In the genomic region with DNA sequence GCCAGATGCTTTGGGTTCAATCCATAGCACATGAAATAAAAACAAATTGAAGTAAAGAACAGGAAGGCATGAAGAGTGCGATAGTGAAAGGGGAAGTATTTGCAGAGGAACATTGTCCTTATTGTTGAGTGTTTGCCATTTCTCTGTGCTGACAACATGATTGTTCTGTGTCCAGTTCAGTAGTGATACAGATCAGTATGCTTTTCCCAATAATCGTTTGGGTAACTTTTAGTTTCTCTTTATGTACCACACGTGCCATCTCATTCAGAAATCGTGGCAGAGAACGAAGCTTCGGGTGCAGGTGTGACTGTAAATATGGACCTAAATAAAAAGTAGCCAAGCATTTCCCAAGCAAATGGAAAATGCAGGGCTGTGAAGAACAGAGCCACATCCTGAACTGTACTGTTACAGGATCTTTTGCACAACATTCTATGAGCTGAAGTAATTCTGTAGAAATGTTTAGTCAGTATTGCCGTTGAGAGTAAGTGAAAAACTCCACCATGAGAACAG, we compare ENCODE assay signal across 15 mouse cellular contexts. TPM values are rescaled to one million over a fixed set of nuclear protein-coding genes. Genes with fewer than 3 reads are reported as not detected.
DNase-seq lines count a peak whose midpoint lies in the region; ATAC-seq lines count a peak whose summit lies in the region.
"Had no signal": no experiment of that assay in that cellular context is flagged by ENCODE, and none has a peak within 500 bp of the region (broad histone marks: within the 10 kb centered on the region; RNA-seq: fewer than 3 reads in every experiment).

No protein-coding gene starts in this region.

- peak; percentile 77 for DNase-seq in 416B (ENCODE audit: low read depth)
- DNase-seq in A20 (ENCODE audit: low read depth, low spot score): peak; percentile 10
- no peak for DNase-seq in urinary bladder, postnatal 14 days (ENCODE audit: low spot score)
- no peak for DNase-seq in kidney, adult 9 months
- DNase-seq: adrenal gland, postnatal 10 days; cerebellum, adult 8-10 months; gastrocnemius, postnatal 25 days; heart, postnatal 10 days; retina, postnatal 1 day; thymus, adult 18-20 months had no signal

- ATAC-seq in granulocyte monocyte progenitor cell, adult 5-6 weeks (replicated peaks; ENCODE audit: poor library complexity, severe bottlenecking): peak; percentile 80
- ATAC-seq in megakaryocyte progenitor cell, adult 5-6 weeks (replicated peaks; ENCODE audit: poor library complexity): peak; percentile 74
- no peak for ATAC-seq in cerebellum, adult (ENCODE audit: insufficient number of reproducible peaks, low FRiP score, low TSS enrichment)
- ATAC-seq: forebrain, embryonic 13.5 days had no signal

RNA-seq across cellular contexts. Expression of gene Rab38, which starts 52.1 kb away (rescaled TPM):
- 28.2 and 45.6 TPM in 2 replicates for total RNA-seq in granulocyte monocyte progenitor cell, adult 5-6 weeks (2014; fragmentation: Nextera tagmentation)
- 32.4 and 46.0 TPM in 2 replicates for total RNA-seq in granulocyte monocyte progenitor cell, adult 5-6 weeks (2017)
- 27.3 and 39.1 TPM in 2 replicates for total RNA-seq in megakaryocyte progenitor cell, adult 5-6 weeks (2015)
- 21.7 and 31.9 TPM in 2 replicates for total RNA-seq in megakaryocyte progenitor cell, adult 5-6 weeks (2017)
- total RNA-seq: neutrophil, adult 5-6 weeks had no signal

Comparison
In these comparisons a context has a peak if more than half of its experiments do, and no peak if none do; other contexts are left out.
1. DNase-seq: peak in 416B (single experiment) and A20 (single experiment); none in urinary bladder, postnatal 14 days (single experiment) and kidney, adult 9 months (single experiment).